Mouse (Mus musculus): ENCODE results near the gene March11. TPM values are rescaled to one million over a fixed set of nuclear protein-coding genes. Genes with fewer than 3 reads are reported as not detected.

The March11 gene
- polyA plus RNA-seq, 1 experiment from 2014 or later = 3.2 TPM

GRCm38 (mm10) chr15:26378879-26379278, 70.0 kb downstream of the March11 start:
- no peak for ATAC-seq
- no peak for DNase-seq (ENCODE audit: low spot score)
- Histone ChIP-seq H3K36me3 (ENCODE audit: control insufficient read depth, insufficient read depth, low read length) (no peaks in the 10 kb centered on the region), H3K9me3 (replicated peaks; ENCODE audit: control insufficient read depth, low read length) (no peaks in the 10 kb centered on the region), H3K27ac (ENCODE audit: low read depth, low read length) (no peak overlapping the region), H3K4me3 (ENCODE audit: low read depth, low read length) (no peak overlapping the region), H3K9ac (ENCODE audit: low read length) (no peak overlapping the region), H3K4me2 (ENCODE audit: low read length) (no peak overlapping the region), H3K4me1 (ENCODE audit: control insufficient read depth, insufficient read depth, low read length) (no peaks in the 10 kb centered on the region), H3K27me3 (replicated peaks; ENCODE audit: control insufficient read depth, insufficient read depth, low read length) (no peaks in the 10 kb centered on the region)
- 91% methylated on average over 4 of the region's 4 CpGs for WGBS

GRCm38 (mm10) chr15:26379831-26380230, 71.0 kb downstream of the March11 start:
- no peak overlapping the region for H3K4me2 ChIP-seq (ENCODE audit: low read length)
- 92% methylated on average over 3 of the region's 3 CpGs for WGBS
- H3K9me3 ChIP-seq (replicated peaks; ENCODE audit: control insufficient read depth, low read length) = no peaks in the 10 kb centered on the region
- no peaks in the 10 kb centered on the region for H3K27me3 ChIP-seq (replicated peaks; ENCODE audit: control insufficient read depth, insufficient read depth, low read length)
- H3K4me1 ChIP-seq (ENCODE audit: control insufficient read depth, insufficient read depth, low read length) = no peaks in the 10 kb centered on the region
- H3K4me3 ChIP-seq (ENCODE audit: low read depth, low read length) = no peak overlapping the region
- no peak overlapping the region for H3K9ac ChIP-seq (ENCODE audit: low read length)
- H3K36me3 ChIP-seq (ENCODE audit: control insufficient read depth, insufficient read depth, low read length) = no peaks in the 10 kb centered on the region
- ATAC-seq = no peak
- no peak overlapping the region for H3K27ac ChIP-seq (ENCODE audit: low read depth, low read length)
- DNase-seq (ENCODE audit: low spot score) = no peak

GRCm38 (mm10) chr15:26380844-26381243, 72.0 kb downstream of the March11 start:
- Histone ChIP-seq H3K36me3 (ENCODE audit: control insufficient read depth, insufficient read depth, low read length) (no peaks in the 10 kb centered on the region), H3K9me3 (replicated peaks; ENCODE audit: control insufficient read depth, low read length) (no peaks in the 10 kb centered on the region), H3K27me3 (replicated peaks; ENCODE audit: control insufficient read depth, insufficient read depth, low read length) (no peaks in the 10 kb centered on the region), H3K4me1 (ENCODE audit: control insufficient read depth, insufficient read depth, low read length) (no peaks in the 10 kb centered on the region), H3K27ac (ENCODE audit: low read depth, low read length) (no peak overlapping the region), H3K4me3 (ENCODE audit: low read depth, low read length) (no peak overlapping the region), H3K4me2 (ENCODE audit: low read length) (no peak overlapping the region), H3K9ac (ENCODE audit: low read length) (no peak overlapping the region)
- no peak for ATAC-seq
- DNase-seq (ENCODE audit: low spot score) = no peak
- 78% methylated on average over 1 of the region's 1 CpGs for WGBS

- DNase-seq (ENCODE audit: low spot score) = peak; percentile 79
- Histone ChIP-seq H3K9ac (ENCODE audit: low read length) (no peak overlapping the region), H3K27ac (ENCODE audit: low read depth, low read length) (no peak overlapping the region), H3K9me3 (replicated peaks; ENCODE audit: control insufficient read depth, low read length) (no peaks in the 10 kb centered on the region), H3K4me2 (ENCODE audit: low read length) (no peak overlapping the region), H3K27me3 (replicated peaks; ENCODE audit: control insufficient read depth, insufficient read depth, low read length) (no peaks in the 10 kb centered on the region), H3K4me1 (ENCODE audit: control insufficient read depth, insufficient read depth, low read length) (no peaks in the 10 kb centered on the region), H3K36me3 (ENCODE audit: control insufficient read depth, insufficient read depth, low read length) (no peaks in the 10 kb centered on the region), H3K4me3 (ENCODE audit: low read depth, low read length) (no peak overlapping the region)
- 39% methylated on average over 9 of the region's 9 CpGs for WGBS
- ATAC-seq = peak; percentile 52; the same call in 1 of the 2 replicates
These were observed 81.2 kb downstream of the March11 start for GRCm38 (mm10) chr15:26390001-26390400.

GRCm38 (mm10) chr15:26396556-26396955, 87.7 kb downstream of the March11 start:
- 96% methylated on average over 2 of the region's 2 CpGs for WGBS

GRCm38 (mm10) chr15:26425284-26425683, 116.4 kb downstream of the March11 start:
- ATAC-seq (no peak), DNase-seq (ENCODE audit: low spot score) (no peak)
- 91% methylated on average over 3 of the region's 3 CpGs for WGBS
- H3K36me3 ChIP-seq (ENCODE audit: control insufficient read depth, insufficient read depth, low read length) = no peaks in the 10 kb centered on the region
- no peaks in the 10 kb centered on the region for H3K9me3 ChIP-seq (replicated peaks; ENCODE audit: control insufficient read depth, low read length)
- no peak overlapping the region for H3K9ac ChIP-seq (ENCODE audit: low read length)
- no peak overlapping the region for H3K4me3 ChIP-seq (ENCODE audit: low read depth, low read length)
- no peaks in the 10 kb centered on the region for H3K4me1 ChIP-seq (ENCODE audit: control insufficient read depth, insufficient read depth, low read length)
- no peaks in the 10 kb centered on the region for H3K27me3 ChIP-seq (replicated peaks; ENCODE audit: control insufficient read depth, insufficient read depth, low read length)
- H3K4me2 ChIP-seq (ENCODE audit: low read length) = no peak overlapping the region
- H3K27ac ChIP-seq (ENCODE audit: low read depth, low read length) = no peak overlapping the region

More at GRCm38 (mm10) chr15:26396556-26396955, 87.7 kb downstream of the March11 start:
- no peak overlapping the region for H3K9ac ChIP-seq (ENCODE audit: low read length)
- no peak for DNase-seq (ENCODE audit: low spot score)
- H3K9me3 ChIP-seq (replicated peaks; ENCODE audit: control insufficient read depth, low read length) = no peaks in the 10 kb centered on the region
- no peaks in the 10 kb centered on the region for H3K36me3 ChIP-seq (ENCODE audit: control insufficient read depth, insufficient read depth, low read length)
- no peak overlapping the region for H3K27ac ChIP-seq (ENCODE audit: low read depth, low read length)
- no peak overlapping the region for H3K4me3 ChIP-seq (ENCODE audit: low read depth, low read length)
- H3K4me1 ChIP-seq (ENCODE audit: control insufficient read depth, insufficient read depth, low read length) = no peaks in the 10 kb centered on the region
- no peaks in the 10 kb centered on the region for H3K27me3 ChIP-seq (replicated peaks; ENCODE audit: control insufficient read depth, insufficient read depth, low read length)
- no peak overlapping the region for H3K4me2 ChIP-seq (ENCODE audit: low read length)
- ATAC-seq = no peak

- no peak overlapping the region for H3K9ac ChIP-seq (ENCODE audit: low read length)
- H3K4me3 ChIP-seq (ENCODE audit: low read depth, low read length) = no peak overlapping the region
- DNase-seq (ENCODE audit: low spot score) (no peak), ATAC-seq (no peak)
- H3K4me2 ChIP-seq (ENCODE audit: low read length) = no peak overlapping the region
- H3K27ac ChIP-seq (ENCODE audit: low read depth, low read length) = no peak overlapping the region
- H3K36me3 ChIP-seq (ENCODE audit: control insufficient read depth, insufficient read depth, low read length) = no peaks in the 10 kb centered on the region
- no peaks in the 10 kb centered on the region for H3K4me1 ChIP-seq (ENCODE audit: control insufficient read depth, insufficient read depth, low read length)
- no peaks in the 10 kb centered on the region for H3K27me3 ChIP-seq (replicated peaks; ENCODE audit: control insufficient read depth, insufficient read depth, low read length)
- H3K9me3 ChIP-seq (replicated peaks; ENCODE audit: control insufficient read depth, low read length) = no peaks in the 10 kb centered on the region
These were observed 117.4 kb downstream of the March11 start for GRCm38 (mm10) chr15:26426231-26426630.

- no peak overlapping the region for H3K4me3 ChIP-seq (ENCODE audit: low read depth, low read length)
These were observed 121.7 kb downstream of the March11 start for GRCm38 (mm10) chr15:26430565-26430964.

GRCm38 (mm10) chr15:26432676-26433075, 123.8 kb downstream of the March11 start:
- Histone ChIP-seq H3K4me2 (ENCODE audit: low read length) (no peak overlapping the region), H3K4me1 (ENCODE audit: control insufficient read depth, insufficient read depth, low read length) (no peaks in the 10 kb centered on the region), H3K27me3 (replicated peaks; ENCODE audit: control insufficient read depth, insufficient read depth, low read length) (no peaks in the 10 kb centered on the region), H3K9ac (ENCODE audit: low read length) (no peak overlapping the region), H3K27ac (ENCODE audit: low read depth, low read length) (no peak overlapping the region), H3K36me3 (ENCODE audit: control insufficient read depth, insufficient read depth, low read length) (no peaks in the 10 kb centered on the region), H3K4me3 (ENCODE audit: low read depth, low read length) (no peak overlapping the region), H3K9me3 (replicated peaks; ENCODE audit: control insufficient read depth, low read length) (no peaks in the 10 kb centered on the region)
- DNase-seq (ENCODE audit: low spot score) = no peak
- no peak for ATAC-seq
- WGBS = 77% methylated on average over 2 of the region's 2 CpGs

More at GRCm38 (mm10) chr15:26430565-26430964, 121.7 kb downstream of the March11 start:
- H3K4me2 ChIP-seq (ENCODE audit: low read length) = no peak overlapping the region
- H3K36me3 ChIP-seq (ENCODE audit: control insufficient read depth, insufficient read depth, low read length) = no peaks in the 10 kb centered on the region
- no peaks in the 10 kb centered on the region for H3K4me1 ChIP-seq (ENCODE audit: control insufficient read depth, insufficient read depth, low read length)
- H3K9me3 ChIP-seq (replicated peaks; ENCODE audit: control insufficient read depth, low read length) = no peaks in the 10 kb centered on the region
- H3K27ac ChIP-seq (ENCODE audit: low read depth, low read length) = no peak overlapping the region
- H3K27me3 ChIP-seq (replicated peaks; ENCODE audit: control insufficient read depth, insufficient read depth, low read length) = no peaks in the 10 kb centered on the region
- no peak for DNase-seq (ENCODE audit: low spot score)
- 89% methylated on average over 2 of the region's 2 CpGs for WGBS
- no peak for ATAC-seq
- no peak overlapping the region for H3K9ac ChIP-seq (ENCODE audit: low read length)

Data from forebrain, embryonic 14.5 days (tissue).